19 mouse cellular contexts compared by ENCODE assay signal in genomic region chr6:88278141-88278540, GRCm38 (mm10). TPM values are rescaled to one million over a fixed set of nuclear protein-coding genes. Genes with fewer than 3 reads are reported as not detected.
"Had no signal": no experiment of that assay in that cellular context is flagged by ENCODE, and none has a peak within 500 bp of the region (broad histone marks: within the 10 kb centered on the region; RNA-seq: fewer than 3 reads in every experiment).

No protein-coding gene starts in this region.

- H3K27ac ChIP-seq: kidney, embryonic 15.5 days; limb, embryonic 12.5 days; limb, embryonic 15.5 days; liver, embryonic 14.5 days; midbrain, embryonic 10.5 days; stomach, postnatal 0 days had no signal

- DNase-seq: kidney, postnatal 10 days; kidney, postnatal 36 days; left cerebral cortex, postnatal 4 days; liver, postnatal 0 days; lung, embryonic 14.5 days; lung, postnatal 36 days; midbrain, embryonic 14.5 days; thymus, postnatal 25 days had no signal

- H3K4me3 ChIP-seq: kidney, embryonic 15.5 days; limb, embryonic 12.5 days; limb, embryonic 15.5 days; megakaryocyte, embryonic 14.5 days; midbrain, embryonic 10.5 days had no signal

RNA-seq across cellular contexts. Expression of gene Dnajb8, which starts 56.1 kb away (rescaled TPM):
- total RNA-seq: layer of hippocampus, postnatal 14 days; left cerebral cortex, adult 8-10 months; left cerebral cortex, postnatal 14 days; left cerebral cortex, postnatal 4 days; midbrain, postnatal 0 days had no signal
